Mouse (Mus musculus) hematopoietic stem cell, adult 5-6 weeks (primary cell): ENCODE measurements around the gene Ttc38. TPM values are rescaled to one million over a fixed set of nuclear protein-coding genes. Genes with fewer than 3 reads are reported as not detected.
"Not testable (repeated sequence)": the region's sequence is repeated elsewhere in the genome, so short reads cannot be mapped to it uniquely, and the experiment has no call there.

Source experiments
- ATAC-seq, 2 experiments: fragments of 125-278 bp in 1 of 2; replicated peaks in 1 of 2; 2 replicates each; pipeline ENCODE4 v1.8.0; 2016 to 2017; ENCODE audit warnings: inconsistent platforms in 2 of 2, mild to moderate bottlenecking in 2 of 2, moderate number of reproducible peaks in 2 of 2, low read depth in 1 of 2, moderate TSS enrichment in 1 of 2; ENCODE audit not compliant: low FRiP score in 2 of 2, poor library complexity in 2 of 2, severe bottlenecking in 2 of 2, insufficient read depth in 1 of 2, low TSS enrichment in 1 of 2
- total RNA-seq: library from RNA; stranded (forward); fragments of 172-1452, 232-1000 nt; gene quantifications from 2 replicates; pipeline ENCODE4 v1.2.3, GENCODE M21; 2017

Ttc38 gene
- total RNA-seq, 1 experiment from 2014 or later: 7.6 TPM

GRCm38 (mm10) chr15:85811535-85812277, 20.4 kb upstream of the Ttc38 start, which contains the start of gene Cdpf1:
Gene Cdpf1, minus strand, starts transcription at chr15:85811697.
- ATAC-seq: peak; percentile 88 to 93

GRCm38 (mm10) chr15:85813428-85813827, 18.7 kb upstream of the Ttc38 start:
- ATAC-seq: no peak

- ATAC-seq: peak in 1 of 2 experiments; percentile 29; a peak in 2 of 4 replicates
Observed at GRCm38 (mm10) chr15:85821203-85822010, 10.7 kb upstream of the Ttc38 start, which contains the start of gene Pkdrej. Gene Pkdrej, minus strand, starts transcription at chr15:85821734.

GRCm38 (mm10) chr15:85822011-85822359, 10.1 kb upstream of the Ttc38 start:
- ATAC-seq: no peak

GRCm38 (mm10) chr15:85826676-85827075, 5.4 kb upstream of the Ttc38 start:
- no peak for ATAC-seq

- ATAC-seq: no peak
Observed at GRCm38 (mm10) chr15:85828071-85828470, 4.0 kb upstream of the Ttc38 start.

- ATAC-seq: no peak
Observed at GRCm38 (mm10) chr15:85829470-85829869, 2.6 kb upstream of the Ttc38 start.

- no peak for ATAC-seq
Observed at GRCm38 (mm10) chr15:85832599-85832998, 493 bp downstream of the Ttc38 start.

GRCm38 (mm10) chr15:85835335-85835734, 3.2 kb downstream of the Ttc38 start:
- no peak for ATAC-seq

GRCm38 (mm10) chr15:85836887-85837286, 4.8 kb downstream of the Ttc38 start:
- no peak for ATAC-seq

- ATAC-seq: no peak
Observed at GRCm38 (mm10) chr15:85840983-85841382, 8.9 kb downstream of the Ttc38 start.

- ATAC-seq: no peak
Observed at GRCm38 (mm10) chr15:85841796-85842360, 9.8 kb downstream of the Ttc38 start.

GRCm38 (mm10) chr15:85845071-85845470, 13.0 kb downstream of the Ttc38 start:
- no peak for ATAC-seq

GRCm38 (mm10) chr15:85851656-85852392, 19.7 kb downstream of the Ttc38 start:
- ATAC-seq: no peak

- ATAC-seq: peak in 1 of 2 experiments; percentile 26; a peak in 3 of 4 replicates
Observed at GRCm38 (mm10) chr15:85858980-85859489, 26.9 kb downstream of the Ttc38 start.

GRCm38 (mm10) chr15:85859490-85860031, 27.5 kb downstream of the Ttc38 start, which contains the start of gene Gtse1:
Gene Gtse1, plus strand, starts transcription at chr15:85859745.
- ATAC-seq: peak; percentile 100

- not testable (repeated sequence) for ATAC-seq
Observed at GRCm38 (mm10) chr15:85865913-85866312, 33.8 kb downstream of the Ttc38 start.
